Mouse (Mus musculus) heart, postnatal 0 days (tissue): ENCODE results near the gene Bpifb5. TPM values are rescaled to one million over a fixed set of nuclear protein-coding genes. Genes with fewer than 3 reads are reported as not detected.
A peak's percentile ranks its signal among the peaks of the same experiment; 100 is the strongest.

Experiments
- ATAC-seq: fragments of 200-750 bp; cut with Nextera tagmentation; 2 replicates; pipeline ENCODE4 v1.8.0; 2017; ENCODE audit warnings: low read depth, moderate number of reproducible peaks, moderate library complexity; ENCODE audit not compliant: insufficient read depth
- DNase-seq: peaks from one replicate; pipeline ENCODE4 v3.0.0-alpha.2; 2016; ENCODE audit warnings: low spot score
- H3K27ac ChIP-seq: fragments of 300-500 bp; sonication (generic); 2 replicates; pipeline ENCODE4 v1.5.1; 2014; ENCODE audit warnings: low read depth, mild to moderate bottlenecking
- H3K27me3 ChIP-seq: fragments of 300-500 bp; sonication (generic); 2 replicates; pipeline ENCODE4 v1.6.1; 2014; ENCODE audit warnings: low read length, mixed read lengths; ENCODE audit not compliant: control insufficient read depth, insufficient read depth
- H3K36me3 ChIP-seq: fragments of 300-500 bp; sonication (generic); replicated peaks from 2 replicates; pipeline ENCODE4 v1.6.1; 2014; ENCODE audit warnings: low read length, mixed read lengths; ENCODE audit not compliant: control insufficient read depth, insufficient read depth
- H3K4me1 ChIP-seq: fragments of 300-500 bp; sonication (generic); 2 replicates; pipeline ENCODE4 v1.6.1; 2014; ENCODE audit warnings: antibody characterized with exemption; ENCODE audit not compliant: control insufficient read depth, insufficient read depth
- H3K4me2 ChIP-seq: fragments of 300-500 bp; sonication (generic); 2 replicates; pipeline ENCODE4 v1.6.1; 2014; ENCODE audit warnings: low read depth, mild to moderate bottlenecking, low read length, moderate library complexity
- H3K4me3 ChIP-seq: fragments of 300-500 bp; sonication (generic); 2 replicates; pipeline ENCODE4 v1.5.1; 2014; ENCODE audit warnings: low read depth, low read length
- H3K9ac ChIP-seq: fragments of 300-500 bp; sonication (generic); replicated peaks from 2 replicates; pipeline ENCODE4 v1.6.1; 2014; ENCODE audit warnings: low read depth, low read length, mixed read lengths
- H3K9me3 ChIP-seq: fragments of 300-500 bp; sonication (generic); replicated peaks from 2 replicates; pipeline ENCODE4 v1.6.1; 2016; ENCODE audit warnings: low read length; ENCODE audit not compliant: control insufficient read depth
- CTCF ChIP-seq: IDR thresholded peaks from 2 replicates; pipeline ENCODE4 v1.5.1; 2016; ENCODE audit warnings: antibody characterized with exemption, control low read depth, low read depth
- EP300 ChIP-seq: IDR thresholded peaks from 2 replicates; pipeline ENCODE4 v1.6.1; 2016; ENCODE audit warnings: antibody characterized with exemption, low read depth
- WGBS: fragments of 180-500 bp; shearing (Covaris S2); extraction: QIAGEN DNeasy Blood & Tissue Kit; methylation state at CpG from one replicate; pipeline ENCODE4 v1.1.7; 2014; 5-methylcytosine and 5-hydroxymethylcytosine counted together
- polyA plus RNA-seq: library from polyadenylated mRNA; unstranded; fragments of >200 nt; fragmentation: Nextera tagmentation; extraction: Ambion mirVana; gene quantifications from 2 replicates; pipeline ENCODE4 v1.2.1, GENCODE M21; 2015
- total RNA-seq: library from RNA; depleted of rRNA; stranded (reverse); fragments of >200 nt; gene quantifications from 2 replicates; pipeline ENCODE4 v1.2.3, GENCODE M21; 2014; ENCODE audit warnings: low replicate concordance

The Bpifb5 gene
- total and polyA plus RNA-seq, 2 experiments from 2014 or later, result 0.18 TPM; not detected in 1

GRCm38 (mm10) chr2:154189877-154190434 is 33.6 kb upstream of the Bpifb5 start:
- 84% methylated on average over 7 of the region's 7 CpGs for WGBS

DNA sequence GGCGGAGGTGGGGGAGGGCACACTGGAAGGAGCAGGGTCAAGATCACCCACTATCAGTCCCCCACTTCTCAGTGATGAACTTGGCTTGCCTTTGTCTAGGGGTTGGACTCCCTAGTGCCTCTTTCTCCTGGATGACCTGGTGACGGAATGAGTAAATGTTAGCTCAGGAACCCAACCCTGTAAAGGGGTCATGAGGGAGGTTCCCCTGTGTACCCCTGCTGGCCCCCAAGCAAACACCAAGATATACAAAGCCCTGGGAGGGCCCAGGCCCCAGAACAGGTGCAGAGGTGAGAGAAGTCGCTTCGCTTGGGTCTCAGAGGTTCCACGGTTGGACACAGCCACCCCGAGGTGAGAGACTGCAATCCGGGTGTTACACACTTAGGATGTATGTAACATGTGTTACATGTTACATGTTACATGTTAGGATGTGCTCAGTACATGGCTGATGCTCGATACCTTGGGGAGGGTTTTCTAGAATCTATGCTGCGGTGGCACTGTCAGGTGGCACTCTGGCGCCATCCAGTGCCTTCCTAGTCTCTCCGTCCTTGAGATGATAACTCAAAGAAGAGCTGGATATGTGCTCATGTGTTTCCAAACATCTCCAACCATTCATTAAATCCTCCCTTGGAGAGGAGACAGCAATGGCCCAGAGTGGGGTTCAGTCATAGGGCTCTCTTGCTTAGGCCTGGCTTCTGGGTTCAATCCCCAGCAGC is 32.8 kb upstream of the Bpifb5 start, which contains the start of gene Bpifb1:
TSS of gene Bpifb1 (plus strand) at position 273 of the 713 bp plus-strand sequence.
- no peak within 1 kb of the TSS for H3K9ac ChIP-seq
- no peak for ATAC-seq
- TF ChIP-seq CTCF (0 out of 2 replicates have a peak, but pooled peaks have one; percentile 11), EP300 (no peak)
- peaks cover 25% of the 10 kb centered on the region for H3K4me1 ChIP-seq
- H3K4me2 ChIP-seq, result no peak within 1 kb of the TSS
- DNase-seq, result no peak
- H3K36me3 ChIP-seq, result no peaks in the 10 kb centered on the region
- no peaks in the 10 kb centered on the region for H3K9me3 ChIP-seq
- WGBS, result 86% methylated on average over 11 of the region's 11 CpGs
- no peak within 1 kb of the TSS for H3K4me3 ChIP-seq
- no peaks in the 10 kb centered on the region for H3K27me3 ChIP-seq
- H3K27ac ChIP-seq, result peak within 1 kb of the TSS; percentile 91

More at GRCm38 (mm10) chr2:154189877-154190434, 33.6 kb upstream of the Bpifb5 start:
- Histone ChIP-seq H3K4me1 (peaks cover 25% of the 10 kb centered on the region), H3K9me3 (no peaks in the 10 kb centered on the region), H3K27me3 (no peaks in the 10 kb centered on the region), H3K9ac (no peak overlapping the region), H3K27ac (no peak overlapping the region), H3K36me3 (no peaks in the 10 kb centered on the region), H3K4me3 (no peak overlapping the region), H3K4me2 (no peak overlapping the region)
- TF ChIP-seq EP300 (no peak), CTCF (no peak)
- ATAC-seq (no peak), DNase-seq (no peak)

GRCm38 (mm10) chr2:154192141-154192540 is 31.4 kb upstream of the Bpifb5 start:
- H3K4me3 ChIP-seq, result no peak overlapping the region
- H3K27me3 ChIP-seq, result no peaks in the 10 kb centered on the region
- no peaks in the 10 kb centered on the region for H3K9me3 ChIP-seq
- H3K4me2 ChIP-seq, result no peak overlapping the region
- DNase-seq, result peak; percentile 82
- peak; percentile 89 for ATAC-seq
- WGBS, result 33% methylated on average over 2 of the region's 2 CpGs
- peak overlapping the region; percentile 91 for H3K27ac ChIP-seq
- no peak overlapping the region for H3K9ac ChIP-seq
- TF ChIP-seq CTCF (no peak), EP300 (no peak)
- H3K36me3 ChIP-seq, result no peaks in the 10 kb centered on the region
- H3K4me1 ChIP-seq, result peaks cover 25% of the 10 kb centered on the region

DNA sequence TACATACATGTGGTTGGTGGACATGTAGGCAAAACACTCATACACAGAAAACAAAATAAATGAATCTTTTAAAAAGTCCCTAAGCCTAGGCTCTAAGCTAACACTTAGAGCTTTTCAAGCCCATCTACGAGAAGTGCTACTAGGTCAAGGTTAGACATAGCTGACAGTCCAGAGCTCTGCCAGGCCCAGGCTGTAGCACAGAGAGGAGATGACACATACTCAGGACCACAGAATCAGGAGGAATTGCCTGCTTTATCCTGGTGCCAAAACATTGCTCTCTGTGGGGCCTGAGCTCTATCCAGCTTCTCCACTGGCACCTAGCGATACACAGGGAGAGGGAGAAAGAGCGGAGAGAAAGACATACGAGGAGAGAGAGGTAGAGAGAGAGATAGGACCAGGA is 30.5 kb upstream of the Bpifb5 start:
- Histone ChIP-seq H3K27me3 (no peaks in the 10 kb centered on the region), H3K4me3 (no peak overlapping the region), H3K27ac (peak overlapping the region; percentile 91), H3K4me1 (peaks cover 22% of the 10 kb centered on the region), H3K9me3 (no peaks in the 10 kb centered on the region), H3K36me3 (no peaks in the 10 kb centered on the region), H3K9ac (no peak overlapping the region), H3K4me2 (no peak overlapping the region)
- ATAC-seq (no peak), DNase-seq (no peak)
- WGBS, result 57% methylated on average over 4 of the region's 4 CpGs
- no peak for TF ChIP-seq EP300
- no peak for TF ChIP-seq CTCF

GRCm38 (mm10) chr2:154193994-154194504 is 29.5 kb upstream of the Bpifb5 start:
- Histone ChIP-seq H3K27me3 (no peaks in the 10 kb centered on the region), H3K27ac (0 out of 2 replicates have a peak overlapping the region, but pooled peaks have one; percentile 91), H3K4me3 (no peak overlapping the region), H3K36me3 (no peaks in the 10 kb centered on the region), H3K4me2 (no peak overlapping the region), H3K4me1 (peaks cover 22% of the 10 kb centered on the region), H3K9ac (no peak overlapping the region), H3K9me3 (no peaks in the 10 kb centered on the region)
- no peak for DNase-seq
- no peak for TF ChIP-seq CTCF
- no peak for TF ChIP-seq EP300
- no peak for ATAC-seq
- WGBS, result 50% methylated on average over 5 of the region's 5 CpGs
